Mouse (Mus musculus): ENCODE data around the gene Hkdc1. TPM values are rescaled to one million over a fixed set of nuclear protein-coding genes. Genes with fewer than 3 reads are reported as not detected.

Hkdc1 gene
- total and polyA plus RNA-seq, 2 experiments from 2014 or later = 0.44 to 0.46 TPM

- no peak for TF ChIP-seq CTCF (IDR thresholded peaks at IDR 0.05)
- no peaks in the 10 kb centered on the region for H3K9me3 ChIP-seq (ENCODE audit: low read length)
- ATAC-seq (ENCODE audit: low FRiP score) = no peak
Measured at GRCm38 (mm10) chr10:62340991-62341390, 81.3 kb downstream of the Hkdc1 start.

GRCm38 (mm10) chr10:62340095-62340731 lies 82.1 kb downstream of the Hkdc1 start:
- ATAC-seq (ENCODE audit: low FRiP score) (peak; percentile 97), DNase-seq (ENCODE audit: low spot score) (peak; percentile 97)
- Histone ChIP-seq H3K9me3 (ENCODE audit: low read length) (no peaks in the 10 kb centered on the region), H3K9ac (replicated peaks; ENCODE audit: low read length, poor library complexity, severe bottlenecking) (peak overlapping the region; percentile 90), H3K4me2 (ENCODE audit: low read depth, low read length, poor library complexity, severe bottlenecking) (peak overlapping the region; percentile 70), H3K36me3 (ENCODE audit: insufficient read depth, low read length) (no peaks in the 10 kb centered on the region), H3K4me3 (ENCODE audit: low read depth, low read length) (peak overlapping the region; percentile 71), H3K27ac (ENCODE audit: low read depth, low read length) (peak overlapping the region; percentile 89), H3K27me3 (ENCODE audit: insufficient read depth, low read length) (no peaks in the 10 kb centered on the region), H3K4me1 (ENCODE audit: insufficient read depth, low read length) (peaks cover 12% of the 10 kb centered on the region)
- 2% methylated on average over 38 of the region's 38 CpGs for WGBS
- 0 out of 2 replicates have a peak, but pooled peaks have one; percentile 1 for TF ChIP-seq CTCF (IDR thresholded peaks at IDR 0.05)

More at GRCm38 (mm10) chr10:62340991-62341390, 81.3 kb downstream of the Hkdc1 start:
- H3K9ac ChIP-seq (replicated peaks; ENCODE audit: low read length, poor library complexity, severe bottlenecking) = peak overlapping the region; percentile 90; the same call in 1 of the 2 replicates
- 13% methylated on average over 3 of the region's 3 CpGs for WGBS
- H3K4me2 ChIP-seq (ENCODE audit: low read depth, low read length, poor library complexity, severe bottlenecking) = peak overlapping the region; percentile 70
- H3K4me1 ChIP-seq (ENCODE audit: insufficient read depth, low read length) = peaks cover 12% of the 10 kb centered on the region
- H3K4me3 ChIP-seq (ENCODE audit: low read depth, low read length) = peak overlapping the region; percentile 71
- H3K36me3 ChIP-seq (ENCODE audit: insufficient read depth, low read length) = no peaks in the 10 kb centered on the region
- H3K27ac ChIP-seq (ENCODE audit: low read depth, low read length) = peak overlapping the region; percentile 89
- no peaks in the 10 kb centered on the region for H3K27me3 ChIP-seq (ENCODE audit: insufficient read depth, low read length)
- no peak for DNase-seq (ENCODE audit: low spot score)

GRCm38 (mm10) chr10:62339211-62340094 lies 82.8 kb downstream of the Hkdc1 start:
- Histone ChIP-seq H3K9ac (replicated peaks; ENCODE audit: low read length, poor library complexity, severe bottlenecking) (peak overlapping the region; percentile 90), H3K4me3 (ENCODE audit: low read depth, low read length) (peak overlapping the region; percentile 71), H3K4me2 (ENCODE audit: low read depth, low read length, poor library complexity, severe bottlenecking) (peak overlapping the region; percentile 70), H3K9me3 (ENCODE audit: low read length) (no peaks in the 10 kb centered on the region), H3K36me3 (ENCODE audit: insufficient read depth, low read length) (no peaks in the 10 kb centered on the region), H3K4me1 (ENCODE audit: insufficient read depth, low read length) (peaks cover 12% of the 10 kb centered on the region), H3K27me3 (ENCODE audit: insufficient read depth, low read length) (no peaks in the 10 kb centered on the region), H3K27ac (ENCODE audit: low read depth, low read length) (peak overlapping the region; percentile 89)
- TF ChIP-seq CTCF (IDR thresholded peaks at IDR 0.05) = no peak
- ATAC-seq (ENCODE audit: low FRiP score) (peak; percentile 59), DNase-seq (ENCODE audit: low spot score) (peak; percentile 42)
- 2% methylated on average over 44 of the region's 45 CpGs for WGBS

DNA sequence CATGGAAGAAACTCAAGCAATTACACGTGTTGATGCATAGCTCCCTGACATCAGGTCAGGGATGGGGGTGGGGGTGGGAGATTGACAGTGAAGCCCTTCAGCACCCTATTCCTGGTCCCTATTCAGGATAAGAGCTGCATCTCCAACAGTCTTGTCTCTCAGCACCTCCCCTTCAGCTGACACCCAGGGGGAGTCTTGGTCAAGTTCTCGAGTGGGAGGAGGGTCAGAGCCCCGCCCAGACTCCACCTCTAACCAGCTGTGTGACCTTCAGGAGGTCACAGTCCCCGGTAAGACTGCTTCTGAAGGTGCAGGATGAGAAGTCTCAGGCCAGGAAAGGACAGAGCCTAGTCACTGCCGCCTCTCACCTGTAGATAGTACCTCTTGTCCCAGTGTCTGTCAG lies 83.7 kb downstream of the Hkdc1 start:
- Histone ChIP-seq H3K4me1 (ENCODE audit: insufficient read depth, low read length) (peaks cover 12% of the 10 kb centered on the region), H3K9me3 (ENCODE audit: low read length) (no peaks in the 10 kb centered on the region), H3K4me2 (ENCODE audit: low read depth, low read length, poor library complexity, severe bottlenecking) (peak overlapping the region; percentile 70), H3K27ac (ENCODE audit: low read depth, low read length) (no peak overlapping the region), H3K27me3 (ENCODE audit: insufficient read depth, low read length) (no peaks in the 10 kb centered on the region), H3K9ac (replicated peaks; ENCODE audit: low read length, poor library complexity, severe bottlenecking) (peak overlapping the region; percentile 90; the same call in 1 of the 2 replicates), H3K4me3 (ENCODE audit: low read depth, low read length) (peak overlapping the region; percentile 71), H3K36me3 (ENCODE audit: insufficient read depth, low read length) (no peaks in the 10 kb centered on the region)
- ATAC-seq (ENCODE audit: low FRiP score) = no peak
- no peak for DNase-seq (ENCODE audit: low spot score)
- 41% methylated on average over 5 of the region's 5 CpGs for WGBS
- TF ChIP-seq CTCF (IDR thresholded peaks at IDR 0.05) = no peak

GRCm38 (mm10) chr10:62338176-62338575 lies 84.1 kb downstream of the Hkdc1 start:
- no peak overlapping the region for H3K27ac ChIP-seq (ENCODE audit: low read depth, low read length)
- no peak for TF ChIP-seq CTCF (IDR thresholded peaks at IDR 0.05)
- 0 out of 2 replicates have a peak overlapping the region, but pooled peaks have one; percentile 90 for H3K9ac ChIP-seq (replicated peaks; ENCODE audit: low read length, poor library complexity, severe bottlenecking)
- H3K4me3 ChIP-seq (ENCODE audit: low read depth, low read length) = peak overlapping the region; percentile 71
- no peaks in the 10 kb centered on the region for H3K9me3 ChIP-seq (ENCODE audit: low read length)
- no peaks in the 10 kb centered on the region for H3K36me3 ChIP-seq (ENCODE audit: insufficient read depth, low read length)
- ATAC-seq (ENCODE audit: low FRiP score) = no peak
- H3K4me2 ChIP-seq (ENCODE audit: low read depth, low read length, poor library complexity, severe bottlenecking) = peak overlapping the region; percentile 70
- no peaks in the 10 kb centered on the region for H3K27me3 ChIP-seq (ENCODE audit: insufficient read depth, low read length)
- no peak for DNase-seq (ENCODE audit: low spot score)
- WGBS = 38% methylated on average over 9 of the region's 9 CpGs
- H3K4me1 ChIP-seq (ENCODE audit: insufficient read depth, low read length) = peaks cover 12% of the 10 kb centered on the region

All from midbrain, postnatal 0 days (tissue).